Mouse (Mus musculus) heart, postnatal 25 days (tissue): ENCODE results near the gene Lysmd4. TPM values are rescaled to one million over a fixed set of nuclear protein-coding genes. Genes with fewer than 3 reads are reported as not detected.

ENCODE experiments used
- DNase-seq: peaks from one replicate; pipeline ENCODE4 v3.0.0; 2022; ENCODE audit warnings: low spot score
- intact Hi-C: fragments of 180-260 bp; cut with DNase I; formaldehyde crosslinking; loops from one replicate; pipeline ENCODE4 v1.15.1; 2025
- total RNA-seq, 2 experiments: library from RNA; stranded (reverse); gene quantifications; 2 replicates each; pipeline ENCODE4 v1.2.3; 2021

The Lysmd4 gene
- total RNA-seq, 2 experiments from 2014 or later: 16.9 to 21.7 TPM

GRCm38 (mm10) chr7:67304937-67305336, 82.6 kb downstream of the Lysmd4 start:
- intact Hi-C loops: loop anchor here (5.0 kb wide), 1 partner anchor 52 kb away; no protein-coding TSS in a partner anchor
- no peak for DNase-seq

- intact Hi-C loops: loop anchor here (5.0 kb wide), 1 partner anchor 50 kb away; no protein-coding TSS in a partner anchor
- no peak for DNase-seq
Measured at GRCm38 (mm10) chr7:67307078-67307477, 84.7 kb downstream of the Lysmd4 start.

GRCm38 (mm10) chr7:67308102-67308501, 85.8 kb downstream of the Lysmd4 start:
- intact Hi-C loops: loop anchor here (5.0 kb wide), 1 partner anchor 49 kb away; no protein-coding TSS in a partner anchor
- no peak for DNase-seq

GRCm38 (mm10) chr7:67310151-67310550, 87.8 kb downstream of the Lysmd4 start:
- intact Hi-C loops: no loop called here
- DNase-seq: no peak

GRCm38 (mm10) chr7:67313200-67313599, 90.9 kb downstream of the Lysmd4 start:
- no peak for DNase-seq
- intact Hi-C loops: no loop called here

GRCm38 (mm10) chr7:67318697-67319096, 96.4 kb downstream of the Lysmd4 start:
- intact Hi-C loops: no loop called here

GRCm38 (mm10) chr7:67320359-67320758, 98.0 kb downstream of the Lysmd4 start:
- DNase-seq: no peak
- intact Hi-C loops: no loop called here

More at GRCm38 (mm10) chr7:67318697-67319096, 96.4 kb downstream of the Lysmd4 start:
- DNase-seq: no peak

- no peak for DNase-seq
- intact Hi-C loops: no loop called here
Measured at GRCm38 (mm10) chr7:67342067-67342625, 119.8 kb downstream of the Lysmd4 start.

GRCm38 (mm10) chr7:67344443-67344842, 122.1 kb downstream of the Lysmd4 start:
- DNase-seq: no peak

GRCm38 (mm10) chr7:67352989-67353388, 130.6 kb downstream of the Lysmd4 start:
- DNase-seq: no peak
- intact Hi-C loops: no loop called here

More at GRCm38 (mm10) chr7:67344443-67344842, 122.1 kb downstream of the Lysmd4 start:
- intact Hi-C loops: no loop called here

- intact Hi-C loops: no loop called here
Measured at GRCm38 (mm10) chr7:67353667-67354066, 131.3 kb downstream of the Lysmd4 start.

GRCm38 (mm10) chr7:67355870-67356269, 133.5 kb downstream of the Lysmd4 start:
- intact Hi-C loops: loop anchor here (5.0 kb wide), 1 partner anchor 49 kb away; no protein-coding TSS in a partner anchor
- no peak for DNase-seq

More at GRCm38 (mm10) chr7:67353667-67354066, 131.3 kb downstream of the Lysmd4 start:
- DNase-seq: no peak

Other genes with a start within 250 kb of the Lysmd4 start
- gene Mef2a, start 150.3 kb downstream of the Lysmd4 start, total RNA-seq: 100 to 1,000 TPM; 130 to 147 TPM